Mouse (Mus musculus) MEL (cell line): ENCODE results near the gene Jade2. TPM values are rescaled to one million over a fixed set of nuclear protein-coding genes. Genes with fewer than 3 reads are reported as not detected.

ENCODE experiments used
- DNase-seq: peaks from one replicate; pipeline ENCODE4 v3.0.0; 2011; ENCODE audit warnings: low read depth, low spot score
- H3K27ac ChIP-seq: 2 replicates; pipeline ENCODE4 v1.5.1; 2012; ENCODE audit warnings: low read depth, mild to moderate bottlenecking, control low read depth, low read length, moderate library complexity; ENCODE audit not compliant: control insufficient read depth
- H3K27me3 ChIP-seq, 2 experiments: fragments of 150-350 bp in 1 of 2; sonication (generic) in 1 of 2; 2 replicates each; pipeline ENCODE4 v1.6.1; 2012; ENCODE audit warnings: low read length in 2 of 2, mild to moderate bottlenecking in 2 of 2, improper control_type of control experiment in 1 of 2, moderate library complexity in 1 of 2; ENCODE audit not compliant: insufficient read depth in 2 of 2, control insufficient read depth in 1 of 2
- H3K36me3 ChIP-seq, 2 experiments: 2 replicates each; pipeline ENCODE4 v1.6.1; 2012 to 2014; ENCODE audit warnings: low read length in 2 of 2, improper control_type of control experiment in 1 of 2, inconsistent platforms in 1 of 2, mild to moderate bottlenecking in 1 of 2; ENCODE audit not compliant: insufficient read depth in 2 of 2, control insufficient read depth in 1 of 2
- H3K4me1 ChIP-seq, 2 experiments: fragments of 150-350 bp in 1 of 2; sonication (generic) in 1 of 2; 2 replicates each; pipeline ENCODE4 v1.6.1; 2012; ENCODE audit warnings: low read length in 2 of 2, improper control_type of control experiment in 1 of 2, mild to moderate bottlenecking in 1 of 2; ENCODE audit not compliant: insufficient read depth in 2 of 2, control insufficient read depth in 1 of 2
- H3K4me3 ChIP-seq, 2 experiments: fragments of 150-350 bp in 1 of 2; sonication (generic) in 1 of 2; 2 replicates each; pipeline ENCODE4 v1.5.1; 2012; ENCODE audit warnings: low read depth in 2 of 2, low read length in 2 of 2, mild to moderate bottlenecking in 2 of 2, moderate library complexity in 2 of 2, control low read depth in 1 of 2, improper control_type of control experiment in 1 of 2; ENCODE audit not compliant: control insufficient read depth in 1 of 2, insufficient read depth in 1 of 2
- H3K79me2 ChIP-seq: 2 replicates; pipeline ENCODE4 v1.6.1; 2012; ENCODE audit warnings: mild to moderate bottlenecking, low read length, moderate library complexity; ENCODE audit not compliant: control insufficient read depth, poor library complexity, insufficient read depth
- H3K9ac ChIP-seq: 2 replicates; pipeline ENCODE4 v1.6.1; 2012; ENCODE audit warnings: low read depth, mild to moderate bottlenecking, control low read depth, low read length, moderate library complexity; ENCODE audit not compliant: control insufficient read depth, poor library complexity, severe bottlenecking
- H3K9me3 ChIP-seq: fragments of 150-350 bp; sonication (generic); replicated peaks from 2 replicates; pipeline ENCODE4 v1.6.1; 2012; ENCODE audit warnings: mild to moderate bottlenecking, low read length, improper control_type of control experiment, moderate library complexity; ENCODE audit not compliant: insufficient read depth
- CHD1 ChIP-seq: IDR thresholded peaks from 2 replicates; pipeline ENCODE4 v1.6.1; 2012; ENCODE audit warnings: low read depth, mild to moderate bottlenecking, inconsistent platforms, low read length, improper control_type of control experiment
- CHD2 ChIP-seq: IDR thresholded peaks from 2 replicates; pipeline ENCODE4 v1.6.1; 2011; ENCODE audit warnings: low read length, improper control_type of control experiment
- JUND ChIP-seq: IDR thresholded peaks from 2 replicates; pipeline ENCODE4 v1.6.1; 2011; ENCODE audit warnings: low read depth, mild to moderate bottlenecking, improper control_type of control experiment, low read length
- MEF2A ChIP-seq: IDR thresholded peaks from 2 replicates; pipeline ENCODE4 v1.6.1; 2014; ENCODE audit warnings: low read depth, mild to moderate bottlenecking, inconsistent platforms, low read length, improper control_type of control experiment; ENCODE audit not compliant: poor library complexity, insufficient replicate concordance, severe bottlenecking; ENCODE audit errors: extremely low read depth
- MYB ChIP-seq: IDR thresholded peaks from 2 replicates; pipeline ENCODE4 v1.6.1; 2011; ENCODE audit warnings: mild to moderate bottlenecking, low read depth, low read length, improper control_type of control experiment
- POLR2A ChIP-seq, 2 experiments: IDR thresholded peaks; 2 replicates each; pipeline ENCODE4 v1.6.1; 2011 to 2012; ENCODE audit warnings: low read length in 2 of 2, mild to moderate bottlenecking in 2 of 2, control low read depth in 1 of 2, improper control_type of control experiment in 1 of 2, low read depth in 1 of 2, moderate library complexity in 1 of 2; ENCODE audit not compliant: control insufficient read depth in 1 of 2, insufficient read depth in 1 of 2, poor library complexity in 1 of 2
- RCOR1 ChIP-seq: IDR thresholded peaks from 2 replicates; pipeline ENCODE4 v1.6.1; 2012; ENCODE audit warnings: low read depth, mild to moderate bottlenecking, inconsistent platforms, low read length, improper control_type of control experiment
- TAL1 ChIP-seq: IDR thresholded peaks from 2 replicates; pipeline ENCODE4 v1.6.1; 2012; ENCODE audit warnings: mild to moderate bottlenecking, inconsistent platforms, low read length, moderate library complexity, mixed read lengths
- TCF12 ChIP-seq: IDR thresholded peaks from 2 replicates; pipeline ENCODE4 v1.6.1; 2014; ENCODE audit warnings: low read depth, mild to moderate bottlenecking, inconsistent platforms, low read length, improper control_type of control experiment, moderate library complexity
- ZC3H11A ChIP-seq: IDR thresholded peaks from 2 replicates; pipeline ENCODE4 v1.6.1; 2012; ENCODE audit warnings: low read depth, mild to moderate bottlenecking, inconsistent platforms, low read length, improper control_type of control experiment
- ZKSCAN1 ChIP-seq: IDR thresholded peaks from 2 replicates; pipeline ENCODE4 v1.6.1; 2012; ENCODE audit warnings: low read depth, mild to moderate bottlenecking, inconsistent platforms, low read length, improper control_type of control experiment, moderate library complexity
- polyA plus RNA-seq, 2 experiments: library from polyadenylated mRNA; stranded (reverse) in 1 of 2; unstranded in 1 of 2; fragments of >175 nt in 1 of 2; fragments of >200 nt in 1 of 2; gene quantifications; 2 replicates each; pipeline versions ENCODE4 v1.2.1 to v1.2.4; 2012; ENCODE audit warnings: low replicate concordance in 2 of 2, low read depth in 1 of 2; ENCODE audit not compliant: insufficient read length in 2 of 2, insufficient read depth in 1 of 2, missing spikeins in 1 of 2
- total RNA-seq: library from RNA; depleted of rRNA; stranded (reverse); fragments of 300-350 nt; gene quantifications from 2 replicates; pipeline ENCODE4 v1.2.3, GENCODE M21; 2012; rRNA removed

Jade2 gene
- total and polyA plus RNA-seq, 3 experiments = 4.5 to 13.0 TPM; not detected in 1

DNA sequence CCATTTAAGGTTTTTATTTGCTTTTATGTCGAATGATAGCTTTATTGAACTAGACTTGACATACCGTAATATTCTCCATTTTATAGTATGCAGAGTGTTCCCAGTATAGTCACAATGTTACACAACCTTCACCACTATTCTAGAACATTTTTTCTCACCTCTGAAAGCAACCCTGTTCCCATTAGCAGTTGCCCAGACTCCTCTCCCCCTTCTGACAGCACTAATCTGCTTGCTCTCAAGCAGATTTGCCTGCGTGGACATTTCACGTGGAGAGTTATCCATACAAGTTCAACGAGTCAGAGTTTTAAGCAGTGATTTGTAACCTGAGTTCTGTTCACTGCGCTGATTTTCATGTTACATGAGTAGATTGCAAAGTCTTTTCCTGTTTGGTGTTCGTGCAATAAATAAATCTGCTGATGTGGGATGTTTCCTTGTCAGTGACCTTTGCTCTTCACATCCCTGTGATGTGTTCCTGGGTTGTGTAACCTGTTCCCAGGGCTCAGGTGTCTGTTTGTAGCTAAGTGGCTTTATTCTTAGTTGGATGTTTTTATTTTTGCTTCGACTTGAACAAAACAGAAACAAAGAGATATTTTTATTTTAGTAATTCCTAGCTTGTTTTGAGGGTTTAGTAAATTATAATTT lies 89.8 kb downstream of the Jade2 start:
- no peak for TF ChIP-seq MEF2A
- no peak for TF ChIP-seq RCOR1
- no peak for TF ChIP-seq JUND
- TF ChIP-seq TCF12 = no peak
- TF ChIP-seq CHD2 = no peak
- TF ChIP-seq, all 39 proteins: peak for 0

DNA sequence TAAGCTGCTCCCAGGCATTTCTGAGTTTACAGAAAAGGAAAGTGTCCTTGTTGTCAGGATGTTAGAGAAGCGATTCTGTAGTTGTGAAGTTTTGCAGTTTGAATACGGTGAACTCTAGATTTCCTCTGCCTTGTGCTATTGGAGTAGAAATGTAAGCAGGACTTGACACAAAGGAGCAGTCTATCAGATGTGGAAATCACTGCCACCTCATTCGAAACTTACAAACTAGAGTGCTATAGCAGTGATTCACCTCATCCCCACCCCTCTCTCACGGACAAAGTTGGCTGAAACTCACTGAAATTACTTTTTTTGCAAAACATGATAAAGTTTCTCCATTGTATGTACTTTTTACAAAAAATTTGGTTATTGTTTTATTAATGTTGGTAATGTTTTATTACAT lies 92.6 kb downstream of the Jade2 start:
- no peak for TF ChIP-seq ZKSCAN1
- TF ChIP-seq CHD1 = no peak
- no peak for TF ChIP-seq ZC3H11A
- no peak for TF ChIP-seq POLR2A (IDR thresholded peaks at IDR 0.05; ENCODE audit: control insufficient read depth in 1 of 2, insufficient read depth in 1 of 2, low read depth in 1 of 2, low read length in 2 of 2, poor library complexity in 1 of 2)
- TF ChIP-seq TAL1 = no peak
- no peak for TF ChIP-seq MYB
- TF ChIP-seq, all 39 proteins: peak for 0
- Histone ChIP-seq H3K27ac (no peak overlapping the region), H3K9ac (no peak overlapping the region), H3K9me3 (no peaks in the 10 kb centered on the region), H3K27me3 (no peaks in the 10 kb centered on the region), H3K4me3 (peak overlapping the region; percentile 19 to 82; a peak in 1 of 4 replicates), H3K4me1 (peaks cover 5 to 16% of the 10 kb centered on the region in 2 experiments), H3K79me2 (peaks cover 46% of the 10 kb centered on the region), H3K36me3 (peaks cover 0 to 22% of the 10 kb centered on the region in 2 experiments; a peak in 3 of 4 replicates)
- DNase-seq = no peak

More for the DNA sequence above, 89.8 kb downstream of the Jade2 start:
- H3K9me3 ChIP-seq = no peaks in the 10 kb centered on the region
- peaks cover 70% of the 10 kb centered on the region for H3K79me2 ChIP-seq
- H3K4me1 ChIP-seq = peaks cover 5 to 16% of the 10 kb centered on the region in 2 experiments
- no peaks in the 10 kb centered on the region for H3K27me3 ChIP-seq
- H3K4me3 ChIP-seq = no peak overlapping the region
- no peak for DNase-seq
- peaks cover 8 to 22% of the 10 kb centered on the region in 2 experiments for H3K36me3 ChIP-seq
- H3K27ac ChIP-seq = no peak overlapping the region
- no peak overlapping the region for H3K9ac ChIP-seq

GRCm38 (mm10) chr11:51763955-51764354 lies 93.5 kb downstream of the Jade2 start:
- no peaks in the 10 kb centered on the region for H3K9me3 ChIP-seq
- H3K27ac ChIP-seq = no peak overlapping the region
- peaks cover 44% of the 10 kb centered on the region for H3K79me2 ChIP-seq
- peak overlapping the region; percentile 82 to 83 for H3K4me3 ChIP-seq
- H3K36me3 ChIP-seq = peaks cover 0 to 22% of the 10 kb centered on the region in 2 experiments; a peak in 2 of 4 replicates
- TF ChIP-seq POLR2A (IDR thresholded peaks at IDR 0.05; ENCODE audit: control insufficient read depth in 1 of 2, insufficient read depth in 1 of 2, low read depth in 1 of 2, low read length in 2 of 2, poor library complexity in 1 of 2) (0 out of 4 replicates have a peak, but pooled peaks of 1 of the 2 experiments have one; percentile 10), CHD1 (no peak; the same call in 1 of the 2 replicates)
- TF ChIP-seq, all 39 proteins: peak for 1
- H3K27me3 ChIP-seq = no peaks in the 10 kb centered on the region
- DNase-seq = no peak
- peak overlapping the region; percentile 82 for H3K9ac ChIP-seq
- peaks cover 5 to 16% of the 10 kb centered on the region in 2 experiments for H3K4me1 ChIP-seq

Other genes starting within 250 kb of the Jade2 start
- 588 and 649 TPM in 2 replicates for gene Nhp2, start 237.9 kb downstream of the Jade2 start, total RNA-seq
- gene Nhp2, start 237.9 kb downstream of the Jade2 start, polyA plus RNA-seq = 1,000 to 10,000 TPM in 1 of 2 experiments, 100 to 1,000 TPM in 1; 739 to 6,489 TPM
- 52.5 and 55.1 TPM in 2 replicates for gene Rmnd5b, start 221.8 kb downstream of the Jade2 start, total RNA-seq
- gene Rmnd5b, start 221.8 kb downstream of the Jade2 start, polyA plus RNA-seq = 10 to 100 TPM in 1 of 2 experiments, not detected in 1; 63.0 TPM
- 6.9 and 7.1 TPM in 2 replicates for gene N4bp3, start 206.8 kb downstream of the Jade2 start, total RNA-seq
- 10 to 100 TPM in 1 of 2 experiments, not detected in 1; 11.5 TPM for gene N4bp3, start 206.8 kb downstream of the Jade2 start, polyA plus RNA-seq
- 0.39 and 0.56 TPM in 2 replicates for gene D930048N14Rik, start 206.7 kb downstream of the Jade2 start, total RNA-seq
- 1 to 10 TPM in 1 of 2 experiments, not detected in 1; 2.1 TPM for gene D930048N14Rik, start 206.7 kb downstream of the Jade2 start, polyA plus RNA-seq
- 37.3 and 37.7 TPM in 2 replicates for gene 0610009B22Rik, start 168.8 kb downstream of the Jade2 start, total RNA-seq
- 10 to 100 TPM in 1 of 2 experiments, not detected in 1; 24.4 TPM for gene 0610009B22Rik, start 168.8 kb downstream of the Jade2 start, polyA plus RNA-seq
- gene Sec24a, start 94.0 kb downstream of the Jade2 start, total RNA-seq = 5.3 TPM in 2 replicates
- gene Sec24a, start 94.0 kb downstream of the Jade2 start, polyA plus RNA-seq = 10 to 100 TPM; 14.1 to 38.2 TPM
- 99.0 and 104 TPM in 2 replicates for gene Sar1b, start 94.0 kb downstream of the Jade2 start, total RNA-seq
- 100 to 1,000 TPM in 1 of 2 experiments, not detected in 1; 124 TPM for gene Sar1b, start 94.0 kb downstream of the Jade2 start, polyA plus RNA-seq
- 91.9 and 111 TPM in 2 replicates for gene Cdkn2aipnl, start 110.0 kb upstream of the Jade2 start, total RNA-seq
- gene Cdkn2aipnl, start 110.0 kb upstream of the Jade2 start, polyA plus RNA-seq = 10 to 100 TPM in 1 of 2 experiments, not detected in 1; 74.5 TPM
- gene Ube2b, start 143.1 kb upstream of the Jade2 start, total RNA-seq = 35.4 and 39.5 TPM in 2 replicates
- gene Ube2b, start 143.1 kb upstream of the Jade2 start, polyA plus RNA-seq = 100 to 1,000 TPM in 1 of 2 experiments, not detected in 1; 112 TPM
- gene Cdkl3, start 146.6 kb upstream of the Jade2 start, total RNA-seq = 4.4 and 4.9 TPM in 2 replicates
- gene Cdkl3, start 146.6 kb upstream of the Jade2 start, polyA plus RNA-seq = 1 to 10 TPM in 1 of 2 experiments, not detected in 1; 3.7 TPM
- 78.2 and 89.5 TPM in 2 replicates for gene Ppp2ca, start 241.0 kb upstream of the Jade2 start, total RNA-seq
- 100 to 1,000 TPM; 102 to 113 TPM for gene Ppp2ca, start 241.0 kb upstream of the Jade2 start, polyA plus RNA-seq